Mouse (Mus musculus) leukemia stem cell, adult 10-12 weeks (primary cell): ENCODE measurements around the gene Defa28. TPM values are rescaled to one million over a fixed set of nuclear protein-coding genes. Genes with fewer than 3 reads are reported as not detected.

Experiments
- polyA plus RNA-seq: library from polyadenylated mRNA; stranded (reverse); fragments of >175 nt; gene quantifications from 2 replicates; pipeline ENCODE4 v1.2.3, GENCODE M21; 2012; ENCODE audit warnings: low replicate concordance

Gene Defa28
- not detected in 2 replicates for polyA plus RNA-seq

GRCm38 (mm10) chr8:21582706-21583105 is at the start of gene Defa28:
Gene Defa28 (plus strand): TSS chr8:21583006.

GRCm38 (mm10) chr8:21565086-21565485 is 17.7 kb upstream of the Defa28 start, which contains the start of gene Defa37:
Gene Defa37 (plus strand): TSS chr8:21565386.

GRCm38 (mm10) chr8:21594408-21594807 is 11.6 kb downstream of the Defa28 start, which contains the start of gene Gm7861:
Gene Gm7861 (minus strand): TSS chr8:21594508.

GRCm38 (mm10) chr8:21617883-21618282 is 35.1 kb downstream of the Defa28 start, which contains the start of gene Defa26:
Gene Defa26 (plus strand): TSS chr8:21618183.

Other genes with a start within 250 kb of the Defa28 start
- gene Defa2, start 204.5 kb upstream of the Defa28 start, polyA plus RNA-seq, result not detected in 2 replicates
- not detected in 2 replicates for gene Defa33, start 191.2 kb upstream of the Defa28 start, polyA plus RNA-seq
- gene Defa36, start 155.6 kb upstream of the Defa28 start, polyA plus RNA-seq, result not detected in 2 replicates
- not detected in 2 replicates for gene Gm7849, start 126.4 kb upstream of the Defa28 start, polyA plus RNA-seq
- gene Defa20, start 73.7 kb upstream of the Defa28 start, polyA plus RNA-seq, result not detected in 2 replicates
- gene Defa32, start 54.0 kb upstream of the Defa28 start, polyA plus RNA-seq, result not detected in 2 replicates
- gene Defa37, start 17.6 kb upstream of the Defa28 start, polyA plus RNA-seq, result not detected in 2 replicates
- not detected in 2 replicates for gene Gm7861, start 11.5 kb downstream of the Defa28 start, polyA plus RNA-seq
- gene Defa26, start 35.2 kb downstream of the Defa28 start, polyA plus RNA-seq, result not detected in 2 replicates
- gene Defa17, start 72.8 kb downstream of the Defa28 start, polyA plus RNA-seq, result not detected in 2 replicates
- gene Defa34, start 82.8 kb downstream of the Defa28 start, polyA plus RNA-seq, result not detected in 2 replicates
- not detected in 2 replicates for gene AY761184, start 120.6 kb downstream of the Defa28 start, polyA plus RNA-seq
- not detected in 2 replicates for gene Defa24, start 151.5 kb downstream of the Defa28 start, polyA plus RNA-seq
- gene Defb50, start 240.5 kb downstream of the Defa28 start, polyA plus RNA-seq, result not detected in 2 replicates